Mouse (Mus musculus) embryo, embryonic 11.5 days (tissue): Measurements from ENCODE around the gene Gm20388.
"Not testable (repeated sequence)": the region's sequence is repeated elsewhere in the genome, so short reads cannot be mapped to it uniquely, and the experiment has no call there.

Experiments
- DNase-seq: peaks from one replicate; pipeline ENCODE4 v3.0.0-alpha.2; 2012; ENCODE audit warnings: low read depth, low spot score

Gm20388 gene

DNA sequence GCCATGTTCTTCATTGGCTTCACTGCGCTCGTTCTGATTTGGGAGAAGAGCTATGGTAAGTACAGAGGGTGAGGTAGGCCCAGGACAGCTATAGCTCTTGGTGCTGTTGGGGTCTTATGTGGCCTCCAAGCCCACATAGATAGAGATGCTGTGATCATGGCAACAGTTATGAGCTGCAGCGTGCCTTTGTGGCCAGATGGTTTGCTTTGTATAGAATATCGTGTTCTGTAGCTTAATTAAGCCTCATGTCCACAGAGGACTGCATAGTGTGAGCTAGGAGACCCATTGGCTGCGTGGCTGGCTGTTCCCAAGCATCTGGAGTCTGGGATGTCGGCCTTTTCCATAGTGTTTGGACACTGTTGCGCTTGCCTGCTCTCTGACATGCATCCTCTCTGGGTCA lies 762.7 kb downstream of the Gm20388 start:
- no peak for DNase-seq

DNA sequence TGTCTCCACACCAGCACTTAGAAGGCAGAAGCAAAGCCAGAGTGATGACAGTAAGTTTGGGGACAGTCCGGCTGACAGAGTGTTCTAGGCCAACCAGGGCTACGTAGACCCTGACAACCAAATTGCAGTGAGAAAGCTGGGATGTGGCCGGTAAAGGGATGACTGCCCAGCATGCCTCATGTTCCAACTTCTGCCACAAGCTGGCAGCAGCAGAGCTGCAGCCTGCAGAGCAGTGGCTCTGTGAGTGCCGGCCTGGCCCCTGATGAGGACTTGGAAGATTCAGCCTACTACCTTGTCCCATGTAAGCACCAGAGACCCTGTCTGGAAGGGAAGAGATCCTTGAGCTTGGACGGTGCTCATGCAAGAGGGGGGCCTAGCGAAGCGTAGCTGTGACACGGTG lies 765.1 kb downstream of the Gm20388 start:
- no peak for DNase-seq

- DNase-seq = peak; percentile 81
These were observed 767.8 kb downstream of the Gm20388 start for GRCm38 (mm10) chr8:120678447-120678846.

DNA sequence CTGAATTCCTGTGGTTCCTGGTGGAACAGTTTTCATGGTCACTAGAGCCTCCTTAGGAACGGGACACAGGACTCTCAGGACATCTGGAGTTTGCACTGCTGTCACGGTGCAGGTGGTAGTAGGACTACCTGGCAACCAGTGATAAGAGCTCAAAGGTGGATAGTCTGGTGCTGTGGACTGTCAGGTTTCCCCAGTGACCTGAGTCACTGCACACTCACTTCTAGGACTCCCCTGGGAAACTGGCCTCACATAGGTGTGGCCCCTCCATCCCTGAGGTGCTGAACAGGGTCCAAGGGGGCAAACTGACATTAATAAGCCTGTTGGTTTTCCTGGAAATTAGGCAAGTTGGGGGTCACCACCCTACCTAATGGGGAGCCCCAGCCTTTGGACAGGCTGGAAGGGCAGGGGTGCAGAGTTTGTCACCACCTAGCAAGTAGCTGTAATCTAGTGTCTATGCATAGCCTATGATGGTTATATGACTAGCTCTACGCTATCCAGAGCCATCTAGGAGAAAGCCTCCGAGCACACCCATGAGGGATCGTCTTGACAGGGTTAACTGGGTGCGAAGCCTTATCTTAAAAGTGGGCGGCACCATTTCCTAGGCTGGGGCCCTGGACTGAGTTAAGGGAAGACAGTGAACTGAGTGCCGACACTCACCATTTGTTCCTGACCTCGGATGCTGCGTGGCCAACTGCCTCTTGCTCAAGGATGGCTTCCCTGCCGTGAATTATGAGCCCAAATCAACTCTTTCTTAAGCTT lies 769.2 kb downstream of the Gm20388 start:
- DNase-seq = no peak

DNA sequence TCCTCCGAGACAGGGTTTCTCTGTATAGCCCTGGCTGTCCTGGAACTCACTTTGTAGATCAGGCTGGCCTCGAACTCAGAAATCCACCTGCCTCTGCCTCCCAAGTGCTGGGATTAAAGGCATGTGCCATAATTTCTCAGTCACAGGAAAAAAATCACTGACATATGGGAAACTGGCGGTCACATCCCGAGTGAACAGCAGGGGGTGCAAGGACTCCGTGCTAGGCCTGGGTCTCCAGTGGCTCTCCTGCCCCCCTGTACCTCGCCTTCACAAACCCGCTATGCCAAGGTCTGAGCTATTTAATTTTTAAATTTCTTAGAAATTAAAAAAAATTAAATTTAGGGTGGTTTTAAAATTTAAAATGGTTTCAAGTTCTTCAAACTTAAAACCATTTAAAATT lies 769.8 kb downstream of the Gm20388 start:
- DNase-seq = not testable (repeated sequence)

DNA sequence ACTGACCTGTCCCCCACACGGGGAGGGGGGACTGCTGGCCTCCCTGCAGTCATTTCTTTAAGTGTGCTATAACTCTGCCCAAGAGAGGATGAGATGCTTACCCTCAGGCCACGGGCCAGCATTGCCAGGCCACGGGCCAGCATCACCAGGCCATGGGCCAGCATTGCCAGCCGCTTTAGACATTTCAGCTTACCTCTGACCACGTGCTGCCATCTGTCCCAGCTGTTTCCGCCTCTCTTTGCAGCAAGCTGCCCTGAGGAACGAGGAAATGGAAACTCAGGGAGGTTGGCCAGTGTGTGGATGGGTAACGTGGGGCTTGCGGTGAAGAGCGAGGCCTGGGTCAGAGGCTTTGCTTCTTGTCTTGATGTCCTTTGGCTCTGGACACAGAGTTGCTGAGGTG lies 770.5 kb downstream of the Gm20388 start:
- DNase-seq = no peak

GRCm38 (mm10) chr8:120683602-120684001 lies 773.0 kb downstream of the Gm20388 start:
- DNase-seq = peak; percentile 42

DNA sequence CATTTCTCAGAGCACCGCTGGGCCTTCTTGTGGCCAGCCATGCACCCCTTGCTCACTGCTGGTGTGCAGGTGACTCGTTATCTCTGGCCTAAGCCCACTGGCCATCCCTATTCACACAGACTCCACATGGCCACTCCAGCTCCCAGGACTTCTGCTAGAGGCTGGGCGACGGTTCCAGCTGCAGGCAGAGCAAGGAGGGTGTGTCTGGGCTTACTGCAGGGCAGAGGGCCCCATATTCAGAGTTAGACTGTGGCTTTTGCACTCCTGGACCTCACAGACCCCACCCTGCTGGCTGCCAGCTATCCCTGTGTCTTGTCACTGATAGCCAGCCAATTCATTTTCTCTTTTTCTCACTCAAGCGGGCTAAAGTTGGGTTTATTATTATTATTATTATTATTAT lies 773.4 kb downstream of the Gm20388 start:
- DNase-seq = no peak

DNA sequence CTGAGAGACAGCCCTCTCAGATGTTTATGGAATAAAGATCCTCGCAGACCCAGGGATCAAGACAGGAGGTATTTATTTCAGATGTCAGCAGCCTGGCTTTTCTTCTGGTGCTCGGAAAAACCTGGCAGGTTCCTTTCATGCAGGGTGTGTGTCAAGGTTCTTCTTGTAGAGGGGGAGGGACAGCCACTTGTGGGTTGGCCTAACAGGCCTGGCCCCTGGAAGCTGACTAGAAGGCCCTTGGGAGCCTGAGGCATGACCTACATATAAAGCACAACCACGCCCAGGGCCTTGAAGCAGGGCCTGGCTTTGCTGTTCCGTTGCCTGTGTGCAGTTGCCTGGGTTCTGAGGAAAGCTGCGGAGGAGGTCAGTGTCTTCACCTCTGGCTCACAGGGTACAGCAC lies 774.5 kb downstream of the Gm20388 start:
- DNase-seq = no peak

DNA sequence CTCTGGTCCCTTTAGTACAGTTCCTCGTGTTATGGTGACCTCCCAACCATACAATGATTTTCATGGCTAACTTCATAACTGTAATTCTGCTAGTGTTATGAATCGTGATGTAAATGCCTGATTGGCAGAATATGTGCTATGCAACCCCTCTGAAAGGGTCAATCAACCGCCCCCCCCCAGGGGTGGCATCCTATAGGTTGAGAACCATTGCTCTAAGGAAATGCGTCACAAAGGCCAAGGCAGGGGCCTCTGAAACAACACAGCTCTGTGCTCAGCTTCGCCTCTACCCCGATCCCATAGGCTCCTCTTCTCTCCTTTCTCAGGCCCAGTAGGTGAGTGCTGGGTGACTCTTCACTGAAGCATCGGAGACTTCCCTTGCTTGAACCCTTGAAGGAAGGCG lies 775.0 kb downstream of the Gm20388 start:
- DNase-seq = no peak

DNA sequence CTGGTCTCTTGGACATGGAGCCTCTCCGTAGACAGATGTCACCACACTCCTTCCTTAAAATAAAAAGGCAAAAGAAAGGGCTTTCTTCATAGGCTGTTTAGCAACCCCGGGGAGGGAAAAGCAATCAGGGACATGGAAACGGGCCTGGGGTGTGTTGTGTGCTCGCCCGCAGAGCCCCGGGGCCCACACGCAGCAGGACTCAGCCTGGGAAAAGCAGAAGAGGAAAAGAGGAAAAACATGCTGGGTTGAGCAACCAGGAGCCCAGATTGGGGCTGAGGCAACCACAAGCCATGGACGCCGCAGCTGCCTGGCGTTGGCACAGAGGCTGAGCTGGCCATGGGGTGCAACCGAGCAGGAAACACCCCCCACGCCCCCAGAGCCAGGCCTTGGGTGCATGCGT lies 775.4 kb downstream of the Gm20388 start:
- no peak for DNase-seq

DNA sequence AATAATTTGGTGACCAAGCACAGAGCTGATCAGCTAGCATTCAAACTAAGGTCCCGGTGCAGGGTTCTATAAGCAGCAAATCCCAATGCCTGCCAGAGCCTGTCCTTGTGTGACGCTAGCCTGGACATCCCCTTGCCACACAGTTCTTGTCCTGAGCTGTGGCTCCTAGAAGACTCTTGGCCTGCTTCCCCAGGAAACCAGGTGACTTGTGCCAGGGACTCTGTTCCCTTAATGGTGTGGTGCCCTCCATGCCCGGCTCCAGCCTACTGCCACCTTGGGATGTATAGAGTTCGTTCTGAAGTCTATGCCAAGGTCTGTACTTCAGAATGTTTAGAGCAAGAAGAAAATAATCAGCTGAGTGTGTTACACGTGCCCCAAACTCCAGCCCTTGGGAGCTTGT lies 775.9 kb downstream of the Gm20388 start:
- DNase-seq = no peak

- DNase-seq = no peak
These were observed 777.1 kb downstream of the Gm20388 start for GRCm38 (mm10) chr8:120687786-120688185.

DNA sequence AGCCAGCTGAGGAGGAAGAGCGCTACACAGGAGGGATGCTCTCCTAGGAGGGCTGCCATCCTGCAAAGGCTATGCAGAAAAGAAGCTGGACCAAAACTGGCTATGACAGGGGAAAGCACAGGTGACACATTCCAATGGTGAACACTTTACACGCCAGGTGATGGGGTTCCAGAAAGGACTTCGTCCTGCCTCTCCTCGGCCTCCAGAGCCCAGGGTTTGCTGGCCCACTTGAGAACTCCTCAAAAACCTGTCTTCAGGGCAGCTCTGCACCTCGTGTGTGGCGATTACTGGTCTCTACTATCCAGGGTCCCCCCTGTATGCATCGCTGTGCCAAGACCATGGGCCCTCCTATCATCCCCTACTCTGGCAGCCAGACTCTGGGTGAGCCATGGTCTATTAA lies 777.9 kb downstream of the Gm20388 start:
- DNase-seq = no peak

- no peak for DNase-seq
These were observed 782.3 kb downstream of the Gm20388 start for GRCm38 (mm10) chr8:120692934-120693333.

DNA sequence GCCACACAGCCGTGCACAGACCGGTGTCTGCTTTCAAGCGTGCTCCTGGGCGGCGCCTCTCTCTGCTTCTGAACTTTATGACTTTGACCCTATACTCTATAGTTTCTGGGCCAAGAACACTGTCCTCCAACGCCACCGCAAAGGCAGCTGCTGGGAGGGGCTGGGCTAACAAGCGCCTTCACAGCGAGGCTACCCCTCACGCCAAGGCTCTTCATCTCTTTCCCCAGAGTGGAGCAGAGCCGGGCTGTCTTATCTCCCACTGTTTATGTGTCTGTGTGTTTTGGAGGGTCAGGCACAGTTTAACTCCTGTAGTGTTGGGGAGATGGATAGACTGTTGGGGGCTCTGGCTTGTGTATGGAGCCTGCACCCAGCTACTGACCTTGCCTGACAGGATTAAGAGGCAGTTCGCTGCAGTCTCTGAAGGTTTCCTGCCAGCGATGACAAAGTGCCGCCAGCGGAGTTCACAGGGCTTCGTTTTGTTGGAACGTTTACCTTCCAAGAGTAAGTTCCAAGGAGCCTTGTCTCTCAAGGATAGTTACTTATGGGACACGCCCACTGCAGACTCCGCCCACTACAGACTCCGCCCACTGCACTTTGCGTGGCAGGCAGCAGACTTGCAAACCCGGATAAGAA lies 783.3 kb downstream of the Gm20388 start:
- DNase-seq = peak; percentile 35

- DNase-seq = no peak
These were observed 785.9 kb downstream of the Gm20388 start for GRCm38 (mm10) chr8:120696401-120697153.

DNA sequence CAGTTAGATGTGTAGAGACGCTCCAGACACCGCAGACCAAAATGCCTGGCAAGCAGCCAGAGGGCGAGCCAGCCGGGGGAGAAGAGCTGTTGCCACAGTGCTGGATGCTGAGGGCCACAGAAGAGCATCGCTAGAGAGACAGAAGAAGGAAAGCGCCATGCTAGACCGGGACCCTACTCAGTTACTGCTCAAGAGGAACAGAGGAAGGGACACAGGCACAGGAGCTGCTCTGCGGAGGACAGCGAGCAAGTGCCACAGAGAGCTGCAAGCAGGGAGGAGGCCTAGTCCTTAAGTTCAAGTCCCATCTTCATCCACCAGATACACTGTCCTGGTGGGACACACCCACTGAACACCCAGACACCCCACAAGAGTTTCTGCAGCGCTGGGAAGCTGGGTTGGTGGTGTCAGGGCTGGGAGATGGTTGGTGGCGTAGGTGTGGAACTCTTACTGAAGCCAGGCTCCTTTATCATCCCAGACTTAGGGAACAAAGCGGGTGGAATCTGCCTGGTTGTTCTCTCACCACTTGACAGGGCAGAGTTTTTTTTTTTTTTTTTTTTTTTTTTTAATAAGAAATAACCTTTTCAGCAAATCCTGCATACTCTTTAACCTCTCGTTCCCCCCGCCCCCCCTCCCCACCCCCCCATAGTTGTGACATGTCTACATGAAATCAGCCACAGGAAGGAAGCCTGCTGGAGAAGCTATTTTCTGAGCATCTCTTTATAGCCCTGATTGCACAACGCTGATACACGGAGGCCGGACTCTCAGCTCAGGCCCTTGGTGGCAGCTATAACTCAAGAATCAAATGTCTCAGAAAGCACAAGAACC lies 786.7 kb downstream of the Gm20388 start:
- DNase-seq = no peak

DNA sequence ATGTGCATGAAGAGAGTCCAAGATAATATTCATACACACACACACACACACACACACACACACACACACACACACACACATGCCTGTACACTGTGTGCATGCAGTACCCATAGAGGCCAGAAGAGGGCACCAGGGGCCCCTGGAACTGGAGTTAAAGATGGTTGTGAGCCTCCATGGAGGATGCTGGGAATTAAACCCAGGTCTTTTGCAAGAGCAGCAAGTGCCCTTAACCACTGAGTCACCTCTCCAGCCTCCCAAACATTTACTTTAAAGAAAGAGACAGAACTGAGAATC lies 787.3 kb downstream of the Gm20388 start:
- DNase-seq = no peak

DNA sequence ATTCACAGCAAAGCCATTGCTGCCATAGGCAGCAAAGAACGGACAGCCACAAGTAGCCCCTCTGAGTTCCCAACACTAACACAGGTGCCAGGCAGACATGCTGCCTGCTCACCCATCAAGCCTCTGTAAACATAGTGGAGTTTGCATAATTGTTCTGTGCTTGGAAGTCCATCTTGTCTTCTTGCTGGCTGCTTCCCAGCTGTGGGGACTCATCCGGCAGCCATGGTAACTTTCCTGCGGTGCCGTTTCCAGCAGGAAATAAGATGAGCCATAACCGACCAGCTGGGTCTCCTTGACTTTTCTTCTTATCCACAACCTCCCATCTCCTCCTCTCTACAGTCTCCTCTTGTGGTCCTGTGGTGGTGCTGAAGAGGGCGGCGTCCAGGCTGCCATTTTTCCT lies 787.8 kb downstream of the Gm20388 start:
- DNase-seq = no peak

GRCm38 (mm10) chr8:120699079-120699478 lies 788.4 kb downstream of the Gm20388 start:
- DNase-seq = no peak

DNA sequence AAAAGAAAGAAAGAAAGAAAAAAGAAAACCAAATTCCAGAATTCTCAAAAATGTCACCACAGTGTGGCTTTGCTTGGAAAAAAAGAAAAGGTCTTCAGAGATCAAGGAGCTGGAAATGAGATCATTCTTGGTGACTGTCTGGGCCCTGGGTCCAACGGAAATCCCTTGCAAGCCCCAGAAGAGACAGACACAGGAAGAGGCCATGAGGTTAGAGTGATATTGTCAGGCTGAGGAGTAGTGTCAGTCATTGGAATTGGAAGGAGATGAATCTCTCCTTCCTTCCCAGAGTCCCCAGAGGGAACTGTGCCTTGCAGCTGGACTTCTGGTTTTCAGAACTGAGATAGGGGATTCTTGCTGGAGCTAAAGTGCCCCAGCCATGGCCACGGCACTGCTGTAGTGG lies 788.9 kb downstream of the Gm20388 start:
- no peak for DNase-seq
